Mouse (Mus musculus): Measurements from ENCODE around the gene Sptbn4.

The Sptbn4 gene

GRCm38 (mm10) chr7:27473835-27474489, 26.5 kb upstream of the Sptbn4 start:
- no peak for DNase-seq

- DNase-seq: peak; percentile 100
Measured at GRCm38 (mm10) chr7:27473156-27473834, 25.8 kb upstream of the Sptbn4 start, which contains the start of gene Sertad3. Gene Sertad3 (plus strand): TSS chr7:27473768.

- DNase-seq: no peak
Measured at GRCm38 (mm10) chr7:27472596-27472995, 25.1 kb upstream of the Sptbn4 start.

- no peak for DNase-seq
Measured at GRCm38 (mm10) chr7:27471390-27472120, 24.1 kb upstream of the Sptbn4 start.

GRCm38 (mm10) chr7:27467648-27468047, 20.2 kb upstream of the Sptbn4 start:
- no peak for DNase-seq

- no peak for DNase-seq
Measured at GRCm38 (mm10) chr7:27460477-27460876, 13.0 kb upstream of the Sptbn4 start.

GRCm38 (mm10) chr7:27459640-27460039, 12.2 kb upstream of the Sptbn4 start:
- no peak for DNase-seq

- no peak for DNase-seq
Measured at GRCm38 (mm10) chr7:27458614-27459013, 11.1 kb upstream of the Sptbn4 start.

GRCm38 (mm10) chr7:27455273-27455672, 7.8 kb upstream of the Sptbn4 start:
- DNase-seq: no peak

GRCm38 (mm10) chr7:27454461-27455121, 7.1 kb upstream of the Sptbn4 start:
- DNase-seq: no peak

- no peak for DNase-seq
Measured at GRCm38 (mm10) chr7:27452206-27452770, 4.8 kb upstream of the Sptbn4 start.

GRCm38 (mm10) chr7:27451359-27451758, 3.9 kb upstream of the Sptbn4 start:
- no peak for DNase-seq

GRCm38 (mm10) chr7:27449256-27449862, 1.9 kb upstream of the Sptbn4 start:
- peak; percentile 67 to 83 for DNase-seq

GRCm38 (mm10) chr7:27448421-27449206, 1.1 kb upstream of the Sptbn4 start:
- no peak for DNase-seq

GRCm38 (mm10) chr7:27446521-27447418, 716 bp downstream of the Sptbn4 start:
- peak; percentile 19 to 33 for DNase-seq

- no peak for DNase-seq
Measured at GRCm38 (mm10) chr7:27446051-27446450, 1.4 kb downstream of the Sptbn4 start.

GRCm38 (mm10) chr7:27440014-27440413, 7.5 kb downstream of the Sptbn4 start:
- no peak for DNase-seq

GRCm38 (mm10) chr7:27437544-27437943, 9.9 kb downstream of the Sptbn4 start:
- peak in 1 of 2 experiments; percentile 22 for DNase-seq

- DNase-seq: no peak
Measured at GRCm38 (mm10) chr7:27433794-27434193, 13.7 kb downstream of the Sptbn4 start.

GRCm38 (mm10) chr7:27433349-27433748, 14.1 kb downstream of the Sptbn4 start:
- no peak for DNase-seq

All from lung, postnatal 4 days (tissue).